Mouse (Mus musculus): ENCODE results near the gene Hcn2. TPM values are rescaled to one million over a fixed set of nuclear protein-coding genes. Genes with fewer than 3 reads are reported as not detected.

Gene Hcn2
- polyA plus RNA-seq, 1 experiment from 2014 or later: 0.08 TPM

DNA sequence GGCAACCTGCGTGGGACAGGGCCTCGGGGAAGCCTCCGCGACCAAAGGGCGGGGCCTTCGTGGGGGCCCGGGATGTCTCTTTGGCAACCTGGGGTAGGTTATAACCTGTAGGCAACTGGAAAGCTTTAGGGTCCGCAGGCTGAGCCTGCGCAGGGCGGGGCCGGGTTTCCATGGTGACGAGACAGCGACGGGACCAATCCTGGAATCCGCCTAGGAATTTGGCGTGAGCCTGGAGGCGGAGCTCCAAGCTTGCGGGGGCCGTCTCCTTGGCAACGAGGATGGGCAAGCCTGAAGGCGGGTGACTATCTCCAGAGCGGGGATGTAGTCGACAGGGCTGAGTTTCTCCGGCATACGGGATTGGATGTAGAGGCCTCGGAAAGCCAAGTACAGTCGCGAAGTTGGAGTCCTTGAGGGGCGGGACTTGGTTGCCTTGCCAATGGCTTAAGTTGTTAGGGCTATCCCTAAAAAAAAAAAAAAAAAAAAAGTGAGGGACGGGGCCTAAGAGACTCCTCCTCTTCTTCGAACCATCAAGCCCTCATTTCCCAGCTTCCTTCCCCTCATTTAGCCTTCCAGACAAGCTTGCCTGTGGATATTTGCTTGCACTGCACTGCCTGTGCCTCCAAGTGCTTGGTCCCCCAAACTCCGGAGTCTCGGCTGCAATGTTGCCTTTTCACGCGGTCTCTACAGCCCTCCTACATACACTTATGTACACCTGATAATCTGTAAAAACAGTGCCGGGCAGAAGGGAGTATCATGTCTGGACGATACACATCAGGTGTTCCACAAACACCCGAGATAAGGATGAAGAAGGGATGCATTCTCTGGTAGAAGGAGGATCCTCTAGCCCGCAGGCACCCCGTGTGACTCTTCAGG, 51.2 kb downstream of the Hcn2 start:
- H3K9ac ChIP-seq: peak overlapping the region; percentile 96
- H3K36me3 ChIP-seq: peaks cover 2% of the 10 kb centered on the region; the same call in 1 of the 2 replicates
- H3K4me3 ChIP-seq: peak overlapping the region; percentile 89
- peaks cover 28% of the 10 kb centered on the region for H3K4me1 ChIP-seq
- no peaks in the 10 kb centered on the region for H3K27me3 ChIP-seq
- 13% methylated on average over 40 of the region's 40 CpGs for WGBS
- H3K9me3 ChIP-seq: no peaks in the 10 kb centered on the region
- peak overlapping the region; percentile 93 for H3K27ac ChIP-seq
- peak overlapping the region; percentile 79 for H3K4me2 ChIP-seq (replicated peaks)
- peak; percentile 81 for ATAC-seq (ENCODE audit: insufficient number of reproducible peaks, insufficient read depth, low FRiP score, low TSS enrichment)

GRCm38 (mm10) chr10:79768400-79768799, 52.0 kb downstream of the Hcn2 start:
- Histone ChIP-seq H3K4me2 (replicated peaks) (peak overlapping the region; percentile 79; the same call in 1 of the 2 replicates), H3K4me1 (peaks cover 27% of the 10 kb centered on the region), H3K36me3 (no peaks in the 10 kb centered on the region), H3K4me3 (no peak overlapping the region), H3K9ac (no peak overlapping the region), H3K27me3 (no peaks in the 10 kb centered on the region), H3K27ac (0 out of 2 replicates have a peak overlapping the region, but pooled peaks have one; percentile 1), H3K9me3 (no peaks in the 10 kb centered on the region)
- 4% methylated on average over 5 of the region's 5 CpGs for WGBS
- no peak for ATAC-seq (ENCODE audit: insufficient number of reproducible peaks, insufficient read depth, low FRiP score, low TSS enrichment)

DNA sequence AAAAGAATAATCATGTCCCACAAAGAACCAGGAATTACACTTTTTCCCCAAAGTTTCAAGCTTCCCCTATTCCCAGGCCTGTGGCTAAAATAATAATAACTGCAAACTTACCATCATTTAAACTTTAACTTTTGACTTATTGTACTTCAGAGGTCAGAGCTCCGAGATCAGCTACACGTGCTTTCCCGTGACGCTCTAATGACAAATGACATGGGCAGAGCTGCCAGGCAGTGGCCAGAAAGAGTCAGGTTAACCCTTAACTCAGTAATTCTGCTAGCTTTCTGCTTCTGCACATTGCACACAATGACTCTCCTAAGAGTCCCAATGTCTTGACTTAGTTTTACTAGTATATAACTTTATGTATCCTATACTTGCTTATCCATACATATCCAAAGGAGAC, 52.9 kb downstream of the Hcn2 start:
- Histone ChIP-seq H3K27ac (no peak overlapping the region), H3K9me3 (no peaks in the 10 kb centered on the region), H3K4me1 (peaks cover 23% of the 10 kb centered on the region), H3K4me2 (replicated peaks) (no peak overlapping the region), H3K9ac (no peak overlapping the region), H3K4me3 (no peak overlapping the region), H3K36me3 (no peaks in the 10 kb centered on the region), H3K27me3 (no peaks in the 10 kb centered on the region)
- WGBS: 50% methylated on average over 4 of the region's 4 CpGs
- no peak for ATAC-seq (ENCODE audit: insufficient number of reproducible peaks, insufficient read depth, low FRiP score, low TSS enrichment)

DNA sequence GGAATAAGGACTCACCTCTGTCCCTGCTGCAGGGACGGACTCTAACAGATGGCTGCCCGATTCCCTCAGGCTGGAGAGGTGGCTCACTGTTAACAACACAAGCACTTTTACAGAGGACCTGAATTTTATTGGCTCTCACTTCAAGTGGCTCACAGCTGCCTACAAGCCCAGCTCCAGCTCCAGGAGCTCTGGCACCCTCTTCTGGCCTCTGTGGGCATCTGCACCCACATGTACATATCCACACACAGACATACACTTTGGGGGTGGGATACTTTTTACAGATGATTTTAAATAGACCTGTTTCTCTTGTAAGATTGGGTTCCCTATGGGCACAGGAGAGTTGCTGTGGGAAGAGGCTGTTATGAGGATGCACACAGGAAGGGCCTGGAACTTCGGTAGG, 55.9 kb downstream of the Hcn2 start:
- H3K36me3 ChIP-seq: no peaks in the 10 kb centered on the region
- H3K4me2 ChIP-seq (replicated peaks): no peak overlapping the region
- H3K4me1 ChIP-seq: peaks cover 10% of the 10 kb centered on the region
- H3K4me3 ChIP-seq: no peak overlapping the region
- no peaks in the 10 kb centered on the region for H3K9me3 ChIP-seq
- no peak overlapping the region for H3K27ac ChIP-seq
- WGBS: 91% methylated on average over 3 of the region's 3 CpGs
- peaks cover 1% of the 10 kb centered on the region for H3K27me3 ChIP-seq
- no peak overlapping the region for H3K9ac ChIP-seq
- no peak for ATAC-seq (ENCODE audit: insufficient number of reproducible peaks, insufficient read depth, low FRiP score, low TSS enrichment)

GRCm38 (mm10) chr10:79773208-79773607, 56.8 kb downstream of the Hcn2 start:
- no peak for ATAC-seq (ENCODE audit: insufficient number of reproducible peaks, insufficient read depth, low FRiP score, low TSS enrichment)
- Histone ChIP-seq H3K4me3 (no peak overlapping the region), H3K27ac (no peak overlapping the region), H3K9me3 (no peaks in the 10 kb centered on the region), H3K4me2 (replicated peaks) (no peak overlapping the region), H3K36me3 (no peaks in the 10 kb centered on the region), H3K27me3 (peaks cover 10% of the 10 kb centered on the region), H3K9ac (no peak overlapping the region), H3K4me1 (peaks cover 12% of the 10 kb centered on the region)
- 83% methylated on average over 2 of the region's 2 CpGs for WGBS

GRCm38 (mm10) chr10:79774486-79775279, 58.2 kb downstream of the Hcn2 start:
- no peak overlapping the region for H3K9ac ChIP-seq
- H3K4me1 ChIP-seq: peaks cover 11% of the 10 kb centered on the region
- H3K4me2 ChIP-seq (replicated peaks): no peak overlapping the region
- H3K27ac ChIP-seq: no peak overlapping the region
- no peak for ATAC-seq (ENCODE audit: insufficient number of reproducible peaks, insufficient read depth, low FRiP score, low TSS enrichment)
- no peaks in the 10 kb centered on the region for H3K9me3 ChIP-seq
- peaks cover 24% of the 10 kb centered on the region for H3K27me3 ChIP-seq
- whole genome bisulfite sequencing: 63% methylated on average over 5 of the region's 5 CpGs
- no peaks in the 10 kb centered on the region for H3K36me3 ChIP-seq
- H3K4me3 ChIP-seq: no peak overlapping the region

DNA sequence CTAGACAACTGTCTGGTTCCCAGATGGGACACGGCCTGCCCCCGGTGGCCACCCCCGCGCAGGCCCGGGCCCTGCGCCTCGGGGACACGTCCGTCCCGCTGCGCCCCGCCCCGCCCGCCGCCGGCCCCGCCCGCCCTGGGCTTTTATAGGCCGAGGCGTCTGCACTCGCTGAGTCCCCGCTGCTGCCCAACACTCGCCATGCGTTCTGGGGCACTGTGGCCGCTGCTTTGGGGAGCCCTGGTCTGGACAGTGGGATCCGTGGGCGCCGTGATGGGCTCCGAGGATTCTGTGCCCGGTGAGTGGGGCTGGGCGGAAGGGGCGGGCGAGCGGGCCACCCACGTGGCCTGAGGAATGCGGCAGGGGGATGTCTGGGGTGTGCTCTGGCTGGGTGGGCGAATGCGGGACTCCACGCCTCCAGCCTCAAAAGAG, 60.7 kb downstream of the Hcn2 start, which contains the start of gene Fstl3:
TSS of gene Fstl3 (plus strand) at position 170 of the 429 bp plus-strand sequence.
- 1% methylated on average over 39 of the region's 39 CpGs for WGBS
- H3K27ac ChIP-seq: no peak within 1 kb of the TSS
- H3K27me3 ChIP-seq: peaks cover 36% of the 10 kb centered on the region

DNA sequence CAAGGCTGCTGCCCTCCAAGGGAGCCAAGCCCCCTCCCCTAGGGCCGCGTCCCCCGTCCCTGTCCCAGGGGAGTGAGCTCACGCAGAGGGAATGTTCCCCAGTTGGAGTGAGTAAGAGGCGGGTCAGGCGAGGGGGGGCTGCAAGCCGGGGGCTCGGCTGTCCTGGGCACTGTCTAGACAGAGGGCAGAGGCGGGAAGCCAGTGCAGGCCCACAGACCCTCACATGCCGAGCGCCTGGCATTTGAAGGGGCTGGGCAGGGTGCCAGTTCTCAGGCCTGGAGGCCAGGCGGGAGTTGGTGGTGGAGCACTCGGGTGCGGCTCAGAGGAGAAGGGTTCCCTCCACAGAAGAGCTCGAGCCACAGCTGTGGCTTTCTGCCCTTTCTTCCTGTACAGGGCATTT, 61.6 kb downstream of the Hcn2 start:
- H3K27ac ChIP-seq: no peak overlapping the region
- H3K36me3 ChIP-seq: no peaks in the 10 kb centered on the region
- peaks cover 24% of the 10 kb centered on the region for H3K4me1 ChIP-seq
- peaks cover 39% of the 10 kb centered on the region for H3K27me3 ChIP-seq
- H3K4me2 ChIP-seq (replicated peaks): peak overlapping the region; percentile 70
- H3K4me3 ChIP-seq: 0 out of 2 replicates have a peak overlapping the region, but pooled peaks have one; percentile 10
- no peak for ATAC-seq (ENCODE audit: insufficient number of reproducible peaks, insufficient read depth, low FRiP score, low TSS enrichment)
- no peaks in the 10 kb centered on the region for H3K9me3 ChIP-seq
- 9% methylated on average over 15 of the region's 15 CpGs for WGBS
- H3K9ac ChIP-seq: peak overlapping the region; percentile 11; the same call in 1 of the 2 replicates

More for the DNA sequence above, 60.7 kb downstream of the Hcn2 start, which contains the start of gene Fstl3:
- Histone ChIP-seq H3K36me3 (no peaks in the 10 kb centered on the region), H3K9me3 (no peaks in the 10 kb centered on the region), H3K4me1 (peaks cover 24% of the 10 kb centered on the region), H3K4me2 (replicated peaks) (peak within 1 kb of the TSS; percentile 70), H3K9ac (peak within 1 kb of the TSS; percentile 45), H3K4me3 (peak within 1 kb of the TSS; percentile 37)
- no peak for ATAC-seq (ENCODE audit: insufficient number of reproducible peaks, insufficient read depth, low FRiP score, low TSS enrichment)

GRCm38 (mm10) chr10:79779193-79779592, 62.8 kb downstream of the Hcn2 start:
- peaks cover 39% of the 10 kb centered on the region for H3K27me3 ChIP-seq
- no peaks in the 10 kb centered on the region for H3K9me3 ChIP-seq
- no peak overlapping the region for H3K9ac ChIP-seq
- peak overlapping the region; percentile 36; the same call in 1 of the 2 replicates for H3K4me3 ChIP-seq
- no peak overlapping the region for H3K4me2 ChIP-seq (replicated peaks)
- no peaks in the 10 kb centered on the region for H3K36me3 ChIP-seq
- ATAC-seq (ENCODE audit: insufficient number of reproducible peaks, insufficient read depth, low FRiP score, low TSS enrichment): no peak
- WGBS: 3% methylated on average over 2 of the region's 2 CpGs
- no peak overlapping the region for H3K27ac ChIP-seq
- H3K4me1 ChIP-seq: peaks cover 24% of the 10 kb centered on the region

GRCm38 (mm10) chr10:79779784-79780663, 63.6 kb downstream of the Hcn2 start:
- Histone ChIP-seq H3K9me3 (no peaks in the 10 kb centered on the region), H3K9ac (0 out of 2 replicates have a peak overlapping the region, but pooled peaks have one; percentile 19), H3K36me3 (no peaks in the 10 kb centered on the region), H3K4me1 (peaks cover 24% of the 10 kb centered on the region), H3K4me3 (peak overlapping the region; percentile 36), H3K4me2 (replicated peaks) (peak overlapping the region; percentile 73), H3K27me3 (peaks cover 39% of the 10 kb centered on the region), H3K27ac (0 out of 2 replicates have a peak overlapping the region, but pooled peaks have one; percentile 17)
- ATAC-seq (ENCODE audit: insufficient number of reproducible peaks, insufficient read depth, low FRiP score, low TSS enrichment): peak; percentile 79
- WGBS: 1% methylated on average over 45 of the region's 55 CpGs

DNA sequence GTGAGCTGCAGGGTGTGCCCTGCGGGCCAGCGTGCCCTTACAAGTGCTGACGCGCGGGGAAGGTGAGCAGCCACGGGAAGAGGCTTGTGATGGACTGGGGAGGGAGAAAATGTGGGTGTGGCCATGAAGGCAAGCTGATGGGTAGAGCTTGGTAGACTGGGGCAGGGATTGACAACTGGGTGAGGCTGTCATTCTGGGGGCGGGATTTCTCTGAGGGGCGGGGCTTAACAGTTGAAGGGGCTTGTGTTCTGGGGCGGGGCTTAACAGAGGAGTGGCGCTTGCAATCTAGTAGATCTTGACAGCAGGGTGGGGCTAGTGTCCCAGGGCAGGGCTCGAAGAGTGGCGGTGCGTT, 64.2 kb downstream of the Hcn2 start:
- H3K9me3 ChIP-seq: no peaks in the 10 kb centered on the region
- H3K4me1 ChIP-seq: peaks cover 24% of the 10 kb centered on the region
- H3K9ac ChIP-seq: 0 out of 2 replicates have a peak overlapping the region, but pooled peaks have one; percentile 19
- H3K4me2 ChIP-seq (replicated peaks): peak overlapping the region; percentile 73
- no peaks in the 10 kb centered on the region for H3K36me3 ChIP-seq
- 2% methylated on average over 13 of the region's 13 CpGs for WGBS
- H3K27me3 ChIP-seq: peaks cover 39% of the 10 kb centered on the region
- H3K4me3 ChIP-seq: peak overlapping the region; percentile 36
- H3K27ac ChIP-seq: 0 out of 2 replicates have a peak overlapping the region, but pooled peaks have one; percentile 17
- ATAC-seq (ENCODE audit: insufficient number of reproducible peaks, insufficient read depth, low FRiP score, low TSS enrichment): no peak

Data from embryonic facial prominence, embryonic 12.5 days (tissue).